12 mouse cellular contexts compared by ENCODE assay signal in genomic region chr4:40220437-40220836, GRCm38 (mm10). TPM values are rescaled to one million over a fixed set of nuclear protein-coding genes. Genes with fewer than 3 reads are reported as not detected.
DNase-seq lines count a peak whose midpoint lies in the region; ATAC-seq and TF ChIP-seq lines count a peak whose summit lies in the region.
"Had no signal": no experiment of that assay in that cellular context is flagged by ENCODE, and none has a peak within 500 bp of the region (broad histone marks: within the 10 kb centered on the region; RNA-seq: fewer than 3 reads in every experiment).

No protein-coding gene starts in this region.

- no peak for TF ChIP-seq CTCF in heart, postnatal 0 days (IDR thresholded peaks at IDR 0.05; ENCODE audit: low read depth)

- no peak overlapping the region for H3K27ac ChIP-seq in heart, postnatal 0 days (ENCODE audit: low read depth)
- no peak overlapping the region for H3K27ac ChIP-seq in hindbrain, embryonic 14.5 days
- no peak overlapping the region for H3K27ac ChIP-seq in neural tube, embryonic 13.5 days (replicated peaks)

- H3K4me2 ChIP-seq in heart, postnatal 0 days (ENCODE audit: low read depth, low read length): peak overlapping the region; percentile 34; the same call in 1 of the 2 replicates
- peak overlapping the region; percentile 29; the same call in 1 of the 2 replicates for H3K4me2 ChIP-seq in hindbrain, embryonic 14.5 days (replicated peaks)
- peak overlapping the region; percentile 32 for H3K4me2 ChIP-seq in neural tube, embryonic 13.5 days

- no peak for TF ChIP-seq EP300 in heart, postnatal 0 days (IDR thresholded peaks at IDR 0.05; ENCODE audit: low read depth)

- peaks cover 55% of the 10 kb centered on the region for H3K36me3 ChIP-seq in heart, postnatal 0 days (replicated peaks; ENCODE audit: control insufficient read depth, insufficient read depth, low read length)
- no peaks in the 10 kb centered on the region for H3K36me3 ChIP-seq in hindbrain, embryonic 14.5 days (replicated peaks; ENCODE audit: control insufficient read depth, insufficient read depth)
- H3K36me3 ChIP-seq in neural tube, embryonic 13.5 days: no peaks in the 10 kb centered on the region

- 27% methylated on average over 12 of the region's 12 CpGs for WGBS in heart, postnatal 0 days
- WGBS in hindbrain, embryonic 14.5 days: 18% methylated on average over 12 of the region's 12 CpGs
- 25% methylated on average over 12 of the region's 12 CpGs for WGBS in neural tube, embryonic 13.5 days

- H3K27me3 ChIP-seq in heart, postnatal 0 days (ENCODE audit: control insufficient read depth, insufficient read depth, low read length): no peaks in the 10 kb centered on the region
- no peaks in the 10 kb centered on the region; the same call in 1 of the 2 replicates for H3K27me3 ChIP-seq in hindbrain, embryonic 14.5 days (ENCODE audit: control insufficient read depth, insufficient read depth, low read length)
- H3K27me3 ChIP-seq in neural tube, embryonic 13.5 days: peaks cover 10% of the 10 kb centered on the region; the same call in 1 of the 2 replicates
- H3K27me3 ChIP-seq: megakaryocyte, embryonic 14.5 days had no signal

- ATAC-seq in heart, postnatal 0 days (ENCODE audit: insufficient read depth, low read depth): no peak
- no peak for ATAC-seq in hindbrain, embryonic 14.5 days (ENCODE audit: low FRiP score)
- no peak for ATAC-seq in neural tube, embryonic 13.5 days (ENCODE audit: low read depth)

- no peaks in the 10 kb centered on the region for H3K9me3 ChIP-seq in heart, postnatal 0 days (replicated peaks; ENCODE audit: control insufficient read depth, low read length)
- no peaks in the 10 kb centered on the region for H3K9me3 ChIP-seq in hindbrain, embryonic 14.5 days (ENCODE audit: control insufficient read depth, low read length)
- no peaks in the 10 kb centered on the region for H3K9me3 ChIP-seq in neural tube, embryonic 13.5 days
- H3K9me3 ChIP-seq: megakaryocyte, embryonic 14.5 days had no signal

- intact Hi-C loops in heart, postnatal 10 days (cut with DNase I): no loop called here

- no peak overlapping the region for H3K9ac ChIP-seq in heart, postnatal 0 days (replicated peaks; ENCODE audit: low read depth, low read length)
- no peak overlapping the region for H3K9ac ChIP-seq in hindbrain, embryonic 14.5 days
- H3K9ac ChIP-seq in neural tube, embryonic 13.5 days: no peak overlapping the region

- no peak overlapping the region for H3K4me3 ChIP-seq in heart, postnatal 0 days (ENCODE audit: low read depth, low read length)
- no peak overlapping the region for H3K4me3 ChIP-seq in hindbrain, embryonic 14.5 days (replicated peaks; ENCODE audit: low read length)
- H3K4me3 ChIP-seq in neural tube, embryonic 13.5 days: no peak overlapping the region
- H3K4me3 ChIP-seq: megakaryocyte, embryonic 14.5 days had no signal

- no peak for DNase-seq in heart, postnatal 0 days (ENCODE audit: low spot score)
- DNase-seq in heart, postnatal 10 days: no peak
- peak; percentile 33 for DNase-seq in embryo, embryonic 11 days
- DNase-seq in hindbrain, embryonic 14.5 days (ENCODE audit: low spot score): no peak
- DNase-seq in thymus, postnatal 0 days (ENCODE audit: low spot score): no peak
- no peak for DNase-seq in layer of hippocampus, postnatal 25 days (ENCODE audit: extremely low spot score in 1 of 2, low spot score in 1 of 2)
- no peak for DNase-seq in testis, postnatal 14 days (ENCODE audit: low spot score)
- DNase-seq: adrenal gland, adult 8-10 months; right cerebral cortex, postnatal 14 days; thymus, postnatal 36 days had no signal

- H3K4me1 ChIP-seq in heart, postnatal 0 days (ENCODE audit: control insufficient read depth, insufficient read depth): no peaks in the 10 kb centered on the region
- H3K4me1 ChIP-seq in hindbrain, embryonic 14.5 days (replicated peaks; ENCODE audit: control insufficient read depth, insufficient read depth, low read length): 0 out of 2 replicates have a peak, but pooled peaks cover 5% of the 10 kb centered on the region
- H3K4me1 ChIP-seq in neural tube, embryonic 13.5 days (replicated peaks): peaks cover 16% of the 10 kb centered on the region

RNA-seq across cellular contexts. Expression of gene Ddx58, which starts 19.2 kb away (rescaled TPM):
- total RNA-seq in heart, postnatal 0 days (2014; rRNA removed; ENCODE audit: low replicate concordance): 16.0 and 17.5 TPM in 2 replicates
- 6.7 and 7.5 TPM in 2 replicates for polyA plus RNA-seq in heart, postnatal 0 days (2015; fragmentation: Nextera tagmentation; extraction: Ambion mirVana)
- 10 to 100 TPM in 1 of 2 experiments, 1 to 10 TPM in 1; 7.7 to 10.2 TPM for total RNA-seq in heart, postnatal 10 days (2021)
- polyA plus RNA-seq in hindbrain, embryonic 14.5 days (2014; fragmentation: Nextera tagmentation; extraction: Ambion mirVana): 2.5 and 4.3 TPM in 2 replicates
- polyA plus RNA-seq in neural tube, embryonic 13.5 days (2015; fragmentation: Nextera tagmentation; extraction: Ambion mirVana): 3.8 and 5.0 TPM in 2 replicates
- polyA plus RNA-seq in thymus, postnatal 0 days (2015; fragmentation: Nextera tagmentation; extraction: Ambion mirVana): 22.6 and 24.5 TPM in 2 replicates
- total RNA-seq in layer of hippocampus, postnatal 25 days (2021): 1 to 10 TPM; 3.2 to 3.6 TPM

RNA-seq across cellular contexts. Expression of gene Smim27, which starts 48.9 kb away (rescaled TPM):
- 0.65 and 4.9 TPM in 2 replicates for total RNA-seq in heart, postnatal 0 days (2014; rRNA removed; ENCODE audit: low replicate concordance)
- polyA plus RNA-seq in heart, postnatal 0 days (2015; fragmentation: Nextera tagmentation; extraction: Ambion mirVana): 48.4 and 49.4 TPM in 2 replicates
- total RNA-seq in heart, postnatal 10 days (2021): 10 to 100 TPM; 34.2 to 34.7 TPM
- 12.8 and 16.9 TPM in 2 replicates for polyA plus RNA-seq in hindbrain, embryonic 14.5 days (2014; fragmentation: Nextera tagmentation; extraction: Ambion mirVana)
- 21.0 and 23.8 TPM in 2 replicates for polyA plus RNA-seq in neural tube, embryonic 13.5 days (2015; fragmentation: Nextera tagmentation; extraction: Ambion mirVana)
- polyA plus RNA-seq in thymus, postnatal 0 days (2015; fragmentation: Nextera tagmentation; extraction: Ambion mirVana): 60.4 and 62.3 TPM in 2 replicates
- total RNA-seq in layer of hippocampus, postnatal 25 days (2021): 10 to 100 TPM; 13.8 to 16.3 TPM

RNA-seq across cellular contexts. Expression of gene Topors, which starts 49.2 kb away (rescaled TPM):
- total RNA-seq in heart, postnatal 0 days (2014; rRNA removed; ENCODE audit: low replicate concordance): 23.6 and 30.3 TPM in 2 replicates
- polyA plus RNA-seq in heart, postnatal 0 days (2015; fragmentation: Nextera tagmentation; extraction: Ambion mirVana): 15.1 and 15.5 TPM in 2 replicates
- total RNA-seq in heart, postnatal 10 days (2021): 10 to 100 TPM; 15.7 to 18.1 TPM
- 31.8 and 32.7 TPM in 2 replicates for polyA plus RNA-seq in hindbrain, embryonic 14.5 days (2014; fragmentation: Nextera tagmentation; extraction: Ambion mirVana)
- 33.3 and 38.4 TPM in 2 replicates for polyA plus RNA-seq in neural tube, embryonic 13.5 days (2015; fragmentation: Nextera tagmentation; extraction: Ambion mirVana)
- 28.6 and 28.9 TPM in 2 replicates for polyA plus RNA-seq in thymus, postnatal 0 days (2015; fragmentation: Nextera tagmentation; extraction: Ambion mirVana)
- 10 to 100 TPM; 19.2 to 20.4 TPM for total RNA-seq in layer of hippocampus, postnatal 25 days (2021)

RNA-seq across cellular contexts. Expression of gene Ndufb6, which starts 58.8 kb away (rescaled TPM):
- 452 and 553 TPM in 2 replicates for total RNA-seq in heart, postnatal 0 days (2014; rRNA removed; ENCODE audit: low replicate concordance)
- 1,016 and 1,052 TPM in 2 replicates for polyA plus RNA-seq in heart, postnatal 0 days (2015; fragmentation: Nextera tagmentation; extraction: Ambion mirVana)
- total RNA-seq in heart, postnatal 10 days (2021): 100 to 1,000 TPM; 450 to 461 TPM
- 345 and 377 TPM in 2 replicates for polyA plus RNA-seq in hindbrain, embryonic 14.5 days (2014; fragmentation: Nextera tagmentation; extraction: Ambion mirVana)
- 359 and 361 TPM in 2 replicates for polyA plus RNA-seq in neural tube, embryonic 13.5 days (2015; fragmentation: Nextera tagmentation; extraction: Ambion mirVana)
- 352 and 368 TPM in 2 replicates for polyA plus RNA-seq in thymus, postnatal 0 days (2015; fragmentation: Nextera tagmentation; extraction: Ambion mirVana)
- 100 to 1,000 TPM; 166 to 192 TPM for total RNA-seq in layer of hippocampus, postnatal 25 days (2021)
